Mouse (Mus musculus): ENCODE data around the gene Tcf7l1. TPM values are rescaled to one million over a fixed set of nuclear protein-coding genes. Genes with fewer than 3 reads are reported as not detected.

Tcf7l1 gene
- polyA plus RNA-seq, 1 experiment from 2014 or later: 42.3 TPM

GRCm38 (mm10) chr6:72774275-72774674 lies 14.8 kb downstream of the Tcf7l1 start:
- 28% methylated on average over 3 of the region's 3 CpGs for WGBS
- H3K9ac ChIP-seq (ENCODE audit: low read depth, low read length): no peak overlapping the region

GRCm38 (mm10) chr6:72769915-72770776 lies 18.9 kb downstream of the Tcf7l1 start:
- Histone ChIP-seq H3K4me1 (ENCODE audit: control insufficient read depth, insufficient read depth, low read length) (peaks cover 50% of the 10 kb centered on the region), H3K27me3 (replicated peaks; ENCODE audit: control insufficient read depth, insufficient read depth, low read length) (no peaks in the 10 kb centered on the region), H3K27ac (replicated peaks; ENCODE audit: low read depth, low read length) (peak overlapping the region; percentile 86), H3K4me2 (ENCODE audit: low read depth, low read length) (0 out of 2 replicates have a peak overlapping the region, but pooled peaks have one; percentile 34), H3K9me3 (ENCODE audit: control insufficient read depth, low read length) (no peaks in the 10 kb centered on the region), H3K36me3 (ENCODE audit: control insufficient read depth, insufficient read depth, low read length) (peaks cover 35% of the 10 kb centered on the region), H3K9ac (ENCODE audit: low read depth, low read length) (no peak overlapping the region), H3K4me3 (ENCODE audit: low read depth, low read length) (no peak overlapping the region)
- DNase-seq (ENCODE audit: low spot score) (peak; percentile 34), ATAC-seq (ENCODE audit: low read depth) (no peak)
- WGBS: 61% methylated on average over 14 of the region's 14 CpGs

More at GRCm38 (mm10) chr6:72774275-72774674, 14.8 kb downstream of the Tcf7l1 start:
- Histone ChIP-seq H3K4me3 (ENCODE audit: low read depth, low read length) (no peak overlapping the region), H3K4me1 (ENCODE audit: control insufficient read depth, insufficient read depth, low read length) (peaks cover 17% of the 10 kb centered on the region), H3K27ac (replicated peaks; ENCODE audit: low read depth, low read length) (0 out of 2 replicates have a peak overlapping the region, but pooled peaks have one; percentile 9), H3K4me2 (ENCODE audit: low read depth, low read length) (no peak overlapping the region), H3K9me3 (ENCODE audit: control insufficient read depth, low read length) (no peaks in the 10 kb centered on the region), H3K27me3 (replicated peaks; ENCODE audit: control insufficient read depth, insufficient read depth, low read length) (no peaks in the 10 kb centered on the region), H3K36me3 (ENCODE audit: control insufficient read depth, insufficient read depth, low read length) (peaks cover 43% of the 10 kb centered on the region)
- DNase-seq (ENCODE audit: low spot score) (no peak), ATAC-seq (ENCODE audit: low read depth) (no peak)

GRCm38 (mm10) chr6:72769343-72769742 lies 19.7 kb downstream of the Tcf7l1 start:
- peak; percentile 27; the same call in 1 of the 2 replicates for ATAC-seq (ENCODE audit: low read depth)
- H3K4me2 ChIP-seq (ENCODE audit: low read depth, low read length): peak overlapping the region; percentile 34
- peak overlapping the region; percentile 86 for H3K27ac ChIP-seq (replicated peaks; ENCODE audit: low read depth, low read length)
- H3K36me3 ChIP-seq (ENCODE audit: control insufficient read depth, insufficient read depth, low read length): peaks cover 35% of the 10 kb centered on the region
- no peaks in the 10 kb centered on the region for H3K9me3 ChIP-seq (ENCODE audit: control insufficient read depth, low read length)
- H3K4me3 ChIP-seq (ENCODE audit: low read depth, low read length): no peak overlapping the region
- H3K4me1 ChIP-seq (ENCODE audit: control insufficient read depth, insufficient read depth, low read length): peaks cover 48% of the 10 kb centered on the region
- no peaks in the 10 kb centered on the region for H3K27me3 ChIP-seq (replicated peaks; ENCODE audit: control insufficient read depth, insufficient read depth, low read length)
- 37% methylated on average over 13 of the region's 13 CpGs for WGBS
- no peak overlapping the region for H3K9ac ChIP-seq (ENCODE audit: low read depth, low read length)
- DNase-seq (ENCODE audit: low spot score): peak; percentile 71

- DNase-seq (ENCODE audit: low spot score) (peak; percentile 91), ATAC-seq (ENCODE audit: low read depth) (peak; percentile 75)
- WGBS: 32% methylated on average over 9 of the region's 9 CpGs
- Histone ChIP-seq H3K4me1 (ENCODE audit: control insufficient read depth, insufficient read depth, low read length) (peaks cover 49% of the 10 kb centered on the region), H3K9me3 (ENCODE audit: control insufficient read depth, low read length) (no peaks in the 10 kb centered on the region), H3K4me3 (ENCODE audit: low read depth, low read length) (no peak overlapping the region), H3K27me3 (replicated peaks; ENCODE audit: control insufficient read depth, insufficient read depth, low read length) (no peaks in the 10 kb centered on the region), H3K36me3 (ENCODE audit: control insufficient read depth, insufficient read depth, low read length) (peaks cover 35% of the 10 kb centered on the region), H3K4me2 (ENCODE audit: low read depth, low read length) (peak overlapping the region; percentile 34), H3K9ac (ENCODE audit: low read depth, low read length) (0 out of 2 replicates have a peak overlapping the region, but pooled peaks have one; percentile 32), H3K27ac (replicated peaks; ENCODE audit: low read depth, low read length) (peak overlapping the region; percentile 86)
Measured at GRCm38 (mm10) chr6:72768804-72769203, 20.2 kb downstream of the Tcf7l1 start.

GRCm38 (mm10) chr6:72768097-72768496 lies 21.0 kb downstream of the Tcf7l1 start:
- ATAC-seq (ENCODE audit: low read depth): no peak
- no peak for DNase-seq (ENCODE audit: low spot score)
- H3K4me3 ChIP-seq (ENCODE audit: low read depth, low read length): no peak overlapping the region
- peaks cover 35% of the 10 kb centered on the region for H3K36me3 ChIP-seq (ENCODE audit: control insufficient read depth, insufficient read depth, low read length)
- H3K9ac ChIP-seq (ENCODE audit: low read depth, low read length): no peak overlapping the region
- H3K27ac ChIP-seq (replicated peaks; ENCODE audit: low read depth, low read length): peak overlapping the region; percentile 86
- H3K9me3 ChIP-seq (ENCODE audit: control insufficient read depth, low read length): no peaks in the 10 kb centered on the region
- H3K27me3 ChIP-seq (replicated peaks; ENCODE audit: control insufficient read depth, insufficient read depth, low read length): no peaks in the 10 kb centered on the region
- H3K4me2 ChIP-seq (ENCODE audit: low read depth, low read length): no peak overlapping the region
- WGBS: 92% methylated on average over 9 of the region's 9 CpGs
- H3K4me1 ChIP-seq (ENCODE audit: control insufficient read depth, insufficient read depth, low read length): peaks cover 52% of the 10 kb centered on the region

GRCm38 (mm10) chr6:72763616-72764015 lies 25.4 kb downstream of the Tcf7l1 start:
- DNase-seq (ENCODE audit: low spot score) (no peak), ATAC-seq (ENCODE audit: low read depth) (no peak)
- Histone ChIP-seq H3K27me3 (replicated peaks; ENCODE audit: control insufficient read depth, insufficient read depth, low read length) (no peaks in the 10 kb centered on the region), H3K36me3 (ENCODE audit: control insufficient read depth, insufficient read depth, low read length) (peaks cover 14% of the 10 kb centered on the region; the same call in 1 of the 2 replicates), H3K4me2 (ENCODE audit: low read depth, low read length) (no peak overlapping the region), H3K9ac (ENCODE audit: low read depth, low read length) (no peak overlapping the region), H3K4me1 (ENCODE audit: control insufficient read depth, insufficient read depth, low read length) (peaks cover 56% of the 10 kb centered on the region), H3K4me3 (ENCODE audit: low read depth, low read length) (no peak overlapping the region), H3K9me3 (ENCODE audit: control insufficient read depth, low read length) (no peaks in the 10 kb centered on the region), H3K27ac (replicated peaks; ENCODE audit: low read depth, low read length) (no peak overlapping the region)
- WGBS: 46% methylated on average over 11 of the region's 11 CpGs

- no peaks in the 10 kb centered on the region for H3K9me3 ChIP-seq (ENCODE audit: control insufficient read depth, low read length)
- no peaks in the 10 kb centered on the region for H3K27me3 ChIP-seq (replicated peaks; ENCODE audit: control insufficient read depth, insufficient read depth, low read length)
- H3K4me2 ChIP-seq (ENCODE audit: low read depth, low read length): peak overlapping the region; percentile 11; the same call in 1 of the 2 replicates
- H3K4me3 ChIP-seq (ENCODE audit: low read depth, low read length): no peak overlapping the region
- H3K4me1 ChIP-seq (ENCODE audit: control insufficient read depth, insufficient read depth, low read length): peaks cover 36% of the 10 kb centered on the region
- H3K9ac ChIP-seq (ENCODE audit: low read depth, low read length): no peak overlapping the region
- H3K36me3 ChIP-seq (ENCODE audit: control insufficient read depth, insufficient read depth, low read length): peaks cover 6% of the 10 kb centered on the region; the same call in 1 of the 2 replicates
- 0 out of 2 replicates have a peak, but pooled peaks have one; percentile 19 for ATAC-seq (ENCODE audit: low read depth)
- peak; percentile 65 for DNase-seq (ENCODE audit: low spot score)
- H3K27ac ChIP-seq (replicated peaks; ENCODE audit: low read depth, low read length): no peak overlapping the region
- WGBS: 1% methylated on average over 7 of the region's 7 CpGs
Measured at GRCm38 (mm10) chr6:72761645-72762044, 27.4 kb downstream of the Tcf7l1 start.

GRCm38 (mm10) chr6:72758239-72759017 lies 30.6 kb downstream of the Tcf7l1 start:
- 56% methylated on average over 10 of the region's 10 CpGs for WGBS
- Histone ChIP-seq H3K4me1 (ENCODE audit: control insufficient read depth, insufficient read depth, low read length) (peaks cover 37% of the 10 kb centered on the region), H3K27ac (replicated peaks; ENCODE audit: low read depth, low read length) (no peak overlapping the region), H3K4me2 (ENCODE audit: low read depth, low read length) (no peak overlapping the region), H3K27me3 (replicated peaks; ENCODE audit: control insufficient read depth, insufficient read depth, low read length) (no peaks in the 10 kb centered on the region), H3K4me3 (ENCODE audit: low read depth, low read length) (no peak overlapping the region), H3K9me3 (ENCODE audit: control insufficient read depth, low read length) (no peaks in the 10 kb centered on the region), H3K9ac (ENCODE audit: low read depth, low read length) (no peak overlapping the region), H3K36me3 (ENCODE audit: control insufficient read depth, insufficient read depth, low read length) (no peaks in the 10 kb centered on the region; the same call in 1 of the 2 replicates)
- DNase-seq (ENCODE audit: low spot score) (no peak), ATAC-seq (ENCODE audit: low read depth) (no peak)
